Mouse (Mus musculus): Measurements from ENCODE around the gene Imp3. TPM values are rescaled to one million over a fixed set of nuclear protein-coding genes. Genes with fewer than 3 reads are reported as not detected.

The Imp3 gene
- 57.7 TPM for polyA plus RNA-seq (2014; fragmentation: Illumina TruSeq; extraction: RNeasy Lipid Tissue Mini Kit (QIAGEN cat#74804); ENCODE audit: low read depth, low replicate concordance)

DNA sequence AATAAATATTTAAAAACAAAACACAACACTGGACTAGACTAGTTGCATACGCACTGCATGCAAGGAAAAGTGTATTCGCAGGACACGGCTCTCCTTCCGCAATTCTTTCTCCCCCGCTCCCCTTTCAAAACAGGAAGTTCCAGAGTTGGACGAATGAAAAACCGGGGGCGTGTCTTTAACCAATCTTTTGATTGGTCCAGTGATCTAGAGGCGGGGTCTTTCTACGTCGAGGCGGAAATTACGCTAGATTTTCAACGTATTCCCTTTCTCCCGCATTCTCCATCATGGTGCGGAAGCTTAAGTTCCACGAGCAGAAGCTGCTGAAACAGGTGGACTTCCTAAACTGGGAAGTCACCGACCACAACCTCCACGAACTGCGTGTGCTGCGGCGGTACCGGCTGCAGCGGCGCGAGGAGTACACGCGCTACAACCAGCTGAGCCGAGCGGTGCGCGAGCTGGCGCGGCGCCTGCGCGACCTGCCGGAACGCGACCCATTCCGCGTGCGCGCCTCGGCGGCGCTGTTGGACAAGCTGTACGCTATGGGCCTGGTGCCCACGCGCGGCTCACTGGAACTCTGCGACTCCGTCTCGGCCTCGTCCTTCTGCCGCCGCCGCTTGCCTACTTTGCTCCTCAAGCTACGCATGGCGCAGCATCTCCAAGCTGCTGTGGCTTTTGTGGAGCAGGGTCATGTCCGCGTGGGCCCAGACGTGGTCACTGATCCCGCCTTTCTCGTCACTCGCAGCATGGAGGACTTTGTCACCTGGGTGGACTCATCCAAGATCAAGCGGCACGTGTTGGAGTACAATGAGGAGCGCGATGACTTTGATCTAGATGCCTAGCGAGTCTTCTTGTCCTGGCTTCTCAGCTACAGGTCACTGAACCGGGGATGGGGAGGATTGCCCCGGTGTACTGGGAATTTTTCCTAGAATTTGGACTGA is at the start of gene Imp3:
Gene Imp3 (plus strand): TSS at position 253 of the 938 bp plus-strand sequence.

DNA sequence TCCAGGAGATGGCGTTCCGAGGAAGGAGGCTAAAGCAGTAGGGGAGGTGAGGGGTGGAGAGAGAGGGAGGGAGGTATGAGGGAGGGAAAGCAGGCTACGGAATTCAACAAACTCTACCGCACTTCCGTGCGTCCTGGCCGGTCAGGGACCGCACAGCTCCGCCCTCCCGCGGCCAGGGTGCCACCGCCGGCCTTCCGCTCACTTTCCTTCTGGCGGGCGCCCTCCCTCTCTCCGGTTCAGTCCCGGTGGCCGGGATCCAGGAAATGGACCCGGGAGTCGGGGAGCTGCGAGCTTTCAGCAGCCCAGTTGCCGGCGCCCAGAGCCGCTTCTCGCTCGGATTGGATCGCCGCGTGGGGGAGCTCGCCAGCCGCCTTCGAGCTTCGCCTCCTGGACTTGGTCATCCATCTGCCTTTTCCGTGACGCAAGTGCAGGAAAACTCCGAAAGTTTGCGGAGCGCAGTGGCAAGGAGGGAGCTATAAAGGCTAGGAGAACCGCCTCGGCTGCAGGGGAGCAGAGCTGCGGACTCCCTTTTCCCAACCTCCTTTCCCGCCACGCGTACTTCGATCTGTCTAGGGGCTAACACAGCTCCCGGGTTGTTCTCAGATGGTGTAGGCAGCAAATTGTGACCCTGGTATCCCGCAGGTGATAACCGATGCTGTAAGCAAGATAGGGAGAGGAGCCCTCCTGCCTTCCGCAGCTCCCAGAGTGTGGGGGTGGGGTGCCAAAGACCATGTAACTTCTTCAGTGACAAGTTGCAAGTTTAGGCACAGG is 9.0 kb upstream of the Imp3 start, which contains the start of gene Snx33:
Gene Snx33 (minus strand): TSS at position 331 of the 771 bp plus-strand sequence.

DNA sequence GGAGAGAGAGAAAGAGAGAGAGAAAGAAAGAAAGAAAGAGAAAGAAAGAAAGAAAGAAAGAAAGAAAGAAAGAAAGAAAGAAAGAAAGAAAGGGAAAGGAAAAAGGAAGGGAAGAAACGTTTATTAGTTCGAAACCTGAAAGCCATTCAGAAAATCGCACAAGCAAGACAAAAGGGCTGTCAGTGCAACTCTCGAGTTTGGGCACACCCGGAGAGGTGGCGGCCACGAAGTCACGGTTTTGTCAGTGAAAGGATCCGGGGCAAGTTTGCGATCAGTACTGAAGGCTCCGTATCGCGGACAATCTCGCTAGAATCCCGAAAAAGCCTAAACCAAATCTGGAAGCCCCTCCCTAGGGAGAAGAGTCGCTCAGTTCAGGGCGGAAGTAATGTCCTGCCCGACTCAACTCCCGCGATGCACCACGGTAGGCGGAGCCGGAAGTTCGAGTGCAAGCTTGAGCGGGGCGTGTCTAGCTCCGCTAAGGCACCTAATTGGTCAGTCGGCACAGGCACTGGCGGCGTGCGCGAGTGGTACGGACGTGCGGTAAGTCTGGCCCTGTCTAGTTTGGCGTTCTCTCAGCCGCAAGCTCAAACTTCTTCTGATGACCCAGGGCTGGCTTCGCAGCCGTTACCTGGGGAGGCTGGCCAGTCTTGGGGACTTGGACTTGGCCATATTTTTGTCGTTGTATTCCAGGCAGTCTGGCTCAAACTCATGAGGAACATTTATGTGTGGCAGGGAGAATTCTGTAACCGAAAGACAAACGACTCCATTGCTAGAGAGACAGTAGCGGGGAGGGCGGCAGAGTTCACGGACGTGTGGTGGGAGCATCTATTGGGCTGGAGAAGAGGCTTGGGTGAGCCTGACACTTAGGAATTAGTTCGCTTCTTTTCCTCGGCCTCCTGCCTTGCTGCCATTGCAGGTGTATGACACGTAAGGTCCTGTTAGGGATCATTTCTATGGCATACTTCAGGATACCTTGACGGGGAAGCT is 13.4 kb downstream of the Imp3 start, which contains the start of gene Snupn:
Gene Snupn (plus strand): TSS at position 465 of the 987 bp plus-strand sequence.

Other genes starting within 250 kb of the Imp3 start
- 1.4 TPM for gene Lingo1, start 141.0 kb upstream of the Imp3 start, polyA plus RNA-seq (2014; fragmentation: Illumina TruSeq; extraction: RNeasy Lipid Tissue Mini Kit (QIAGEN cat#74804); ENCODE audit: low read depth, low replicate concordance)
- not detected for gene Odf3l1, start 72.8 kb upstream of the Imp3 start, polyA plus RNA-seq (2014; fragmentation: Illumina TruSeq; extraction: RNeasy Lipid Tissue Mini Kit (QIAGEN cat#74804); ENCODE audit: low read depth, low replicate concordance)
- gene Cspg4, start 72.4 kb upstream of the Imp3 start, polyA plus RNA-seq (2014; fragmentation: Illumina TruSeq; extraction: RNeasy Lipid Tissue Mini Kit (QIAGEN cat#74804); ENCODE audit: low read depth, low replicate concordance): 11.3 TPM
- 6.0 TPM for gene Snx33, start 9.1 kb upstream of the Imp3 start, polyA plus RNA-seq (2014; fragmentation: Illumina TruSeq; extraction: RNeasy Lipid Tissue Mini Kit (QIAGEN cat#74804); ENCODE audit: low read depth, low replicate concordance)
- 15.4 TPM for gene Snupn, start 13.4 kb downstream of the Imp3 start, polyA plus RNA-seq (2014; fragmentation: Illumina TruSeq; extraction: RNeasy Lipid Tissue Mini Kit (QIAGEN cat#74804); ENCODE audit: low read depth, low replicate concordance)
- gene Ptpn9, start 57.4 kb downstream of the Imp3 start, polyA plus RNA-seq (2014; fragmentation: Illumina TruSeq; extraction: RNeasy Lipid Tissue Mini Kit (QIAGEN cat#74804); ENCODE audit: low read depth, low replicate concordance): 8.3 TPM
- gene Sin3a, start 134.6 kb downstream of the Imp3 start, polyA plus RNA-seq (2014; fragmentation: Illumina TruSeq; extraction: RNeasy Lipid Tissue Mini Kit (QIAGEN cat#74804); ENCODE audit: low read depth, low replicate concordance): 15.7 TPM
- 72.6 TPM for gene Man2c1, start 193.2 kb downstream of the Imp3 start, polyA plus RNA-seq (2014; fragmentation: Illumina TruSeq; extraction: RNeasy Lipid Tissue Mini Kit (QIAGEN cat#74804); ENCODE audit: low read depth, low replicate concordance)
- 7.2 TPM for gene Neil1, start 210.8 kb downstream of the Imp3 start, polyA plus RNA-seq (2014; fragmentation: Illumina TruSeq; extraction: RNeasy Lipid Tissue Mini Kit (QIAGEN cat#74804); ENCODE audit: low read depth, low replicate concordance)
- gene Commd4, start 220.9 kb downstream of the Imp3 start, polyA plus RNA-seq (2014; fragmentation: Illumina TruSeq; extraction: RNeasy Lipid Tissue Mini Kit (QIAGEN cat#74804); ENCODE audit: low read depth, low replicate concordance): 40.3 TPM

All from heart, adult 10 weeks (tissue).